Mouse (Mus musculus): ENCODE measurements around the gene Ttc9c.

DNA sequence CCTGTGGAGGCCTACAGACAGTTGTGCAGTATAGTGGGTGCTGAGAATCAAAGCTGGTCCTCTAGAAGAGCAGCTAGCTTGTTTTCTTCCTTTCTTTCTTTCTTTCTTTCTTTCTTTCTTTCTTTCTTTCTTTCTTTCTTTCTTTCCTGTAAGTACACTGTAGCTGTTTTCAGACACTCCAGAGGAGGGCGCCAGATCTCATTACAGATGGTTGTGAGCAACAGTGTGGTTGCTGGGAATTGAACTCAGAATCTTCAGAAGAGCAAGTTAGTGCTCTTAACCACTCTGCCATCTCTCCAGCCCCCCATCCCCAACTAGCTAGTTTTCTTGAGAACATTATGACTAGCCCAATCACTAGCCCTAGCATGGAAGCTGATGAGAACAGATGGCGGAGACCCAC is 58.4 kb downstream of the Ttc9c start:
- TF ChIP-seq CTCF (IDR thresholded peaks at IDR 0.05; ENCODE audit: borderline replicate concordance, insufficient read depth, low read depth, low read length) = no peak
- TF ChIP-seq POLR2A (IDR thresholded peaks at IDR 0.05; ENCODE audit: borderline replicate concordance, insufficient read depth, low read length) = no peak
